Mouse (Mus musculus) E14TG2a.4 (cell line): ENCODE results near the gene Slc22a17.
A peak's percentile ranks its signal among the peaks of the same experiment; 100 is the strongest.
"Not testable (repeated sequence)": the region's sequence is repeated elsewhere in the genome, so short reads cannot be mapped to it uniquely, and the experiment has no call there.

Experiments
- H3K27me3 ChIP-seq: 2 replicates; pipeline ENCODE4 v1.6.1; 2014; ENCODE audit warnings: low read length, control low read depth; ENCODE audit not compliant: insufficient read depth
- H3K36me3 ChIP-seq: 2 replicates; pipeline ENCODE4 v1.6.1; 2014; ENCODE audit warnings: low read length, control low read depth; ENCODE audit not compliant: insufficient read depth
- H3K4me1 ChIP-seq: replicated peaks from 2 replicates; pipeline ENCODE4 v1.6.1; 2014; ENCODE audit warnings: low read depth, low read length, control low read depth
- H3K4me3 ChIP-seq: replicated peaks from 2 replicates; pipeline ENCODE4 v1.5.1; 2014; ENCODE audit warnings: mild to moderate bottlenecking, low read length
- H3K9me3 ChIP-seq: 2 replicates; pipeline ENCODE4 v1.6.1; 2014; ENCODE audit warnings: low read length, control low read depth
- CTCF ChIP-seq: conservative IDR thresholded peaks from 2 replicates; pipeline ENCODE4 v1.5.1; 2014; ENCODE audit warnings: low read length
- NANOG ChIP-seq: IDR thresholded peaks from 2 replicates; pipeline ENCODE4 v1.6.1; 2014; ENCODE audit warnings: borderline replicate concordance, low read length, mixed read lengths
- POU5F1 ChIP-seq: IDR thresholded peaks from 2 replicates; pipeline ENCODE4 v1.6.1; 2014; ENCODE audit warnings: low read length, borderline replicate concordance

Gene Slc22a17

DNA sequence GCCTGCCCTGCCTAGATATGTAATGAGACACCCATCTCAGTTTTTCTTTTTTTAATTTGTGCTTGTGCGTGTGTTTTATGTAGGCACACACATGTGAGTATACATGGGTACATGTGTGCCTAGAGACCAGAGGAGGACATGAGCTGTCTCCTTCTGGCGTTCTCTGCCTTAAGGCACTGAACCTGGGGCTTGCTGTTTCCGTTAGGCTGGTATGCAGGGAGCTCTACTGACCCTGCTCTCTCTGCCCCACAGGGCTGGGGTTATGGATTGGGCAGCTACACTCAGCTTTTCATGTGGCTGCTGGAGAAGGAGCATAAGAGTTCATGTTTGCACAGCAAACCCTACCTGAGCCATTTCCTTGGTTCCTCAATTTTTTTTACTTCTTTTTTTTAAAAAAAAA, 41.5 kb upstream of the Slc22a17 start:
- H3K9me3 ChIP-seq = peaks cover 6% of the 10 kb centered on the region
- no peak overlapping the region for H3K4me3 ChIP-seq
- TF ChIP-seq CTCF (no peak), NANOG (no peak), POU5F1 (no peak)
- H3K27me3 ChIP-seq = peaks cover 68% of the 10 kb centered on the region
- H3K36me3 ChIP-seq = no peaks in the 10 kb centered on the region
- peaks cover 4% of the 10 kb centered on the region; the same call in 1 of the 2 replicates for H3K4me1 ChIP-seq

DNA sequence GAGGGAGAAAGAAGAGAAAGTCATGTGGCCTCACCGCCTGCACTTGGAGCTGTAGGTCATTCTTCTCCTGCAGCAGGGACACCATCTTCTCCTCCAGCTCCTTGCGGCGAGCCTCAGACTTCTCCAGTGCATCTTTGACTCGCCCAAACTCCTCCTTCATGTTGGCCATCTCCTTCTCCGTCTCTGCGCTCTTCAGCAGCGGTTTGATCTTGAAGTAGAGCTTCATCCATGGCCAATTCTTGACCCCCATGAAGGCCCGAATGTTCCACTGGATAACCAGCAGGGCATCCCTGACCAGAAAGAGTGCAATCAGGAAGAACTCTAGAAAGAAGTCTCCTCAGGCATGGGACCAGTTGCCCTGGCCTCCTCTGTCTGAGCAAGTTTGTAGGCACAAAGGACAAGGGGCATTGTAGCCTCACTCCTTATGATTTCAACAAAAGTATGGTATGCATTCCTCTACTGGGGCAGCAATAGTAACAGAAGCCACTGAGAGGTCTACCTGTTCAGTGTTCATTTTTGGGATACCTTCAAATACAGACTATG, 40.8 kb upstream of the Slc22a17 start:
- TF ChIP-seq NANOG (no peak), POU5F1 (no peak), CTCF (no peak)
- Histone ChIP-seq H3K27me3 (peaks cover 75% of the 10 kb centered on the region), H3K4me3 (no peak overlapping the region), H3K9me3 (peaks cover 13% of the 10 kb centered on the region), H3K4me1 (peaks cover 4% of the 10 kb centered on the region; the same call in 1 of the 2 replicates), H3K36me3 (no peaks in the 10 kb centered on the region)

DNA sequence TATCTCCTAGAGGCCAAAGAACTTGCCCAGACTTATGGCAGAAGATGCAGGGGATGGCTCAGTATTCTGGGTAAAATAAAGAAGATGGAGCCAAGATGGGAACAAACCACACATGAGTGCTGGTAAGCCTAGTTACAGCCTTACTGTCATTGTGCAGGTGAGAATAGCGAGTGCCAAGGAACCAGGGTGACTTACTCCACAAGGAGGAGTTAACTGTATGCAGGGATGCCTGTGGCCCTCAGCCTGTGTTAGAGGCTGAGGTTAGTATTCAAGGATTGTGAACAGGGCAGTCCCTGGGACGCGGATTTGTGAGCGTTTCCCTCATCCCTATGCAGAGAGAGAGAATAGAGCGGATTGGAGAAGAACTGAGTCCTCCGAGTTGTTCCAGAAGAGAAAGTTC, 38.7 kb upstream of the Slc22a17 start:
- H3K9me3 ChIP-seq = peaks cover 13% of the 10 kb centered on the region
- no peaks in the 10 kb centered on the region for H3K36me3 ChIP-seq
- H3K4me3 ChIP-seq = no peak overlapping the region
- H3K4me1 ChIP-seq = peaks cover 7% of the 10 kb centered on the region; the same call in 1 of the 2 replicates
- H3K27me3 ChIP-seq = peaks cover 84% of the 10 kb centered on the region
- no peak for TF ChIP-seq POU5F1
- no peak for TF ChIP-seq CTCF
- no peak for TF ChIP-seq NANOG

DNA sequence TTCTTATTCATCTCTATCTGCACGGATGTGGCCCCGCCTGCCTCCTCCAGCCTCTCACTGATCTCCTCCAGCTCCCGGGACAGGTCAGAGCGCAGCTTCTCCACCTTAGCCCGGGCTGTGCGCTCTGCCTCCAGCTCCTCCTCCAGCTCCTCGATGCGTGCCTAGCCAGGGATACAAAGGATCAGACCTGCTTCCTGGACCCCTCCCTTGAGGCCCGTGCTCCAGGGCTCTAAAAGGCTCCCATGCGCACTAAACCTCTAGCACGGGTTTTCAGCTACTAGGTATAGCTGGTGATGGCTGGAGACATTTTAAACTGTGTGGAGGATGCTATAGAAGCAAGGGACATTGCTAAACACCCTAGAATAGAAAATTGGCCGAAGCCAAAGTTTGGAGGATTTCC, 37.6 kb upstream of the Slc22a17 start:
- Histone ChIP-seq H3K27me3 (peaks cover 92% of the 10 kb centered on the region), H3K36me3 (no peaks in the 10 kb centered on the region), H3K4me3 (peak overlapping the region; percentile 39; the same call in 1 of the 2 replicates), H3K4me1 (peaks cover 8% of the 10 kb centered on the region; the same call in 1 of the 2 replicates), H3K9me3 (peaks cover 13% of the 10 kb centered on the region)
- TF ChIP-seq POU5F1 (no peak), NANOG (no peak), CTCF (no peak)

DNA sequence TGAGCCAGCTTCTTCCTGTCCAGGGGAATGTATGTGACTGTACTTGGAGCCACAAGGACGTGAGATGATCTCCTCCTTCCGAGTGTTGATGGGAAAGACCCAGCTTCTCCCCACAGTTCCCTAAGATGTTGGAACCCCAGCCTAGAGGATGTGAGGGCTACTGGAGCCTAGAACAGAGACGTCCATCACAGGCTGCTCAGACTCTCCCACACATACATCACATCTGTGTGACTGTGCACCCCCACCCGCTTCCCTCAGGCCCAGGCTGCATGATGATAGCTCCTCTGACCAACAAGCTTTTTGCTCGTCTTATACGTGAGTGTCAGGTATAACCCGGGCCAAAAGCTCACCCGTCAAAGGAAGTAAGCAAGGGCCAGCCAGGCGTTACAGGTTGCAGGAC, 35.8 kb upstream of the Slc22a17 start:
- H3K36me3 ChIP-seq = no peaks in the 10 kb centered on the region
- TF ChIP-seq POU5F1 (no peak), NANOG (no peak), CTCF (no peak)
- no peak overlapping the region for H3K4me3 ChIP-seq
- peaks cover 8% of the 10 kb centered on the region; the same call in 1 of the 2 replicates for H3K4me1 ChIP-seq
- H3K9me3 ChIP-seq = peaks cover 13% of the 10 kb centered on the region
- H3K27me3 ChIP-seq = peaks cover 90% of the 10 kb centered on the region

DNA sequence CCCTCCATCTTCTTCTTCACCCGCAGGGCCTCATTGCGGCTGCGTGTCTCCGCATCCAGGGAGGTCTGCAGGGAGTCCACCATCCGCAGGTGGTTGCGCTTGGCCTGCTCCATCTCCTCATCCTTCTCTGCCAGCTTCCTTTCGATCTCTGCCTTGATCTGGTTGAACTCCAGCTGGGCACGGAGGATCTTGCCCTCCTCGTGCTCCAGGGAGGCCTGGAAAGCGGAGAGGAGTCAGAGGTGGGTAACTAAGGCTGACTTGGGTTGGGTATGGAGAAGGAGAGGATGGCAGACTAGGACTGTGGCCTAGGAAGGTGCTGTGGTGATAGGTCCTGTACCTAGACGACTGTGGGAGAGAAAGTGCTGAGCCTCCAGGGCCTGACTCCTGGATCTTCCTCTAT, 34.1 kb upstream of the Slc22a17 start:
- not testable (repeated sequence) for H3K4me3 ChIP-seq, H3K36me3 ChIP-seq, H3K4me1 ChIP-seq
- Histone ChIP-seq H3K9me3 (peaks cover 13% of the 10 kb centered on the region), H3K27me3 (peaks cover 77% of the 10 kb centered on the region)

DNA sequence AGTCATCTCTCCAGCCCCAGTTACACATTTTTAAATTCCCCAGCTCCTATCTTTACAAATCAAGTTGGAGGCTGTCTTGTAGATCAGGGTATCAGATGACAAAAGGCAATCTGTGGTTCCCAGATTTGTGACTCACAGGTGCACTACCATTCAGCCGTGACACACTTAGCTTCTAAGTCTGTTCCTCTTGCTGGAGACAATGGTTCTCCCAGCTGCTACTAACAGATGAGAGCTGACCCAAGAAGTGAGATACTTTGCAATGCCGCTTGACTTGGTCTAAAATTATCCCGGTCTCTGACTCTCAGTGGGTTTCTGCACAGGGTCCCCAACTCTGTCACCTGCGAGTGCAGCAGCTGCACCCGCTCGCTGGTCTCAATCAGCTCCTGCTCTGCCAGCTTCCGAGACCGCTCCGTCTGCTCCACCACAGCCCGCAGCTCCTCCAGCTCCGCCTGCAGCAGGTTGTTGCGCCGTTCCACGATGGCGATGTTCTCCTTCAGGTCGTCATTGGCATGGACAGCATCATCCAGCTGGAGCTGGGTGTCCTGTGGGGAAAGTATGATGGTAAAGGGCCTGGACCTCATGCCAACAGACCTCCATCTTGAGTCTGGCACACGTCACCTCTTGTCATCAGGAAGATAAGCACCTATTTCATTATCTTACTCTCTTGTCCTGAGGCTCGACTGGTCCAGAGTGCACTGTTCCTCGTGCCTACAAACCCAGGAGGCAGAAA, 33.2 kb upstream of the Slc22a17 start:
- TF ChIP-seq CTCF (no peak), POU5F1 (no peak), NANOG (no peak)
- peaks cover 13% of the 10 kb centered on the region for H3K9me3 ChIP-seq
- H3K4me1 ChIP-seq = peaks cover 8% of the 10 kb centered on the region; the same call in 1 of the 2 replicates
- peaks cover 74% of the 10 kb centered on the region for H3K27me3 ChIP-seq
- no peak overlapping the region for H3K4me3 ChIP-seq
- H3K36me3 ChIP-seq = no peaks in the 10 kb centered on the region

DNA sequence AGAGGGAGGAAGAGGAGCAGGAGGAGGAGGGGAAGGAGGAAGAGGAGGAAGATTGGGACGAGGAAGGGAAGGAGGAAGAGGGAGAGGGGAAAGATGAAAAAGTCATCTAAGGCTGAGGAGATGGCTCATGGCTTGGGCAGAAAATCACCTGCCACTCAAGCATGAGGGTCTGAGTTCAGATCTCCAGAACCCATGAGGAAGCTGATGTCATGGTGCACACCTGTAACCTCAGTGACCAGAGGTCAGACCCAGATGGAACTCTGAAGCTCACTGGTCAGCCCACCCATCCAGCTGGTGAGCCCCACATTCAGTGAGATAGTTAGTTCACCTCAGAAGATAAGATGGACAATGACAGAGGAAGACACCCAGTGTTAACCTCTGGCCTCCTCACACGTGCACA, 32.0 kb upstream of the Slc22a17 start:
- peaks cover 11% of the 10 kb centered on the region for H3K4me1 ChIP-seq
- H3K9me3 ChIP-seq = peaks cover 12% of the 10 kb centered on the region
- no peak overlapping the region for H3K4me3 ChIP-seq
- peaks cover 62% of the 10 kb centered on the region for H3K27me3 ChIP-seq
- no peaks in the 10 kb centered on the region for H3K36me3 ChIP-seq
- TF ChIP-seq CTCF (no peak), NANOG (no peak), POU5F1 (no peak)

DNA sequence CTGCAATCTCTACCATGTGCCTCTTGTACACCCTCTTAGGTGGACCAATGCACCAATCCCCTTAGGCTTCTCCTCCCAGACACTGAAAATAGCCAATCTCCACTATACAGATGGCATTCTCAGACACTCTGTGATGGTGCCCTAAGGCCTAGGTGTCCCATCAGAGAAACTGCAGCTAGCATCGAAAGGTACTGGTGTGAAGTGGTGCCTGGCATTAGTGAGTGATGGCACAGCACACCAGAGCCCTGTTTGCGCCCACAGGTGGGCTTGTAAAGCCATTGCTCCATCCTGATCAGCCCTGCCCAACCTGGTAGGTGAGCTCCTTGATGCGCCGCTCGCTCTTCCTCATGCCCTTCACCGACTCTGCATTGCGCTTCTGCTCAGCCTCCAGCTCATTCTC, 31.0 kb upstream of the Slc22a17 start:
- Histone ChIP-seq H3K9me3 (peaks cover 2% of the 10 kb centered on the region; the same call in 1 of the 2 replicates), H3K27me3 (peaks cover 53% of the 10 kb centered on the region)
- TF ChIP-seq NANOG (no peak), POU5F1 (no peak)

More for the DNA sequence above, 31.0 kb upstream of the Slc22a17 start:
- H3K4me3 ChIP-seq = no peak overlapping the region
- peaks cover 15% of the 10 kb centered on the region for H3K4me1 ChIP-seq
- no peaks in the 10 kb centered on the region for H3K36me3 ChIP-seq
